Mouse (Mus musculus) spleen, postnatal 4 days (tissue): ENCODE results near the gene Gpank1.

Experiments used
- DNase-seq, 2 experiments: peaks; one replicate each; pipeline ENCODE4 v3.0.0; 2022; ENCODE audit warnings: low spot score in 2 of 2

The Gpank1 gene

GRCm38 (mm10) chr17:35121143-35121799 lies at the start of gene Gpank1:
Gene Gpank1, plus strand, starts transcription at chr17:35121455.
- peak; percentile 96 for DNase-seq

- DNase-seq = no peak
These were observed 47.2 kb upstream of the Gpank1 start for GRCm38 (mm10) chr17:35074097-35074496.

GRCm38 (mm10) chr17:35076507-35077176 lies 44.6 kb upstream of the Gpank1 start, which contains the start of gene Ly6g6e:
Gene Ly6g6e, plus strand, starts transcription at chr17:35076902.
- DNase-seq = no peak

- no peak for DNase-seq
These were observed 44.0 kb upstream of the Gpank1 start for GRCm38 (mm10) chr17:35077285-35077684.

GRCm38 (mm10) chr17:35077786-35078233 lies 43.4 kb upstream of the Gpank1 start, which contains the start of gene Ly6g6d:
Gene Ly6g6d, minus strand, starts transcription at chr17:35078065.
- DNase-seq = no peak

- peak in 1 of 2 experiments; percentile 41 for DNase-seq
These were observed 41.5 kb upstream of the Gpank1 start for GRCm38 (mm10) chr17:35079778-35080177.

- no peak for DNase-seq
These were observed 41.0 kb upstream of the Gpank1 start for GRCm38 (mm10) chr17:35080248-35080647.

GRCm38 (mm10) chr17:35080710-35081109 lies 40.5 kb upstream of the Gpank1 start:
- DNase-seq = no peak

GRCm38 (mm10) chr17:35082841-35083576 lies 38.2 kb upstream of the Gpank1 start:
- DNase-seq = no peak

GRCm38 (mm10) chr17:35083929-35084497 lies 37.2 kb upstream of the Gpank1 start:
- DNase-seq = no peak

GRCm38 (mm10) chr17:35085208-35085865 lies 35.9 kb upstream of the Gpank1 start, which contains the start of gene Ly6g6f:
Gene Ly6g6f, minus strand, starts transcription at chr17:35085610.
- no peak for DNase-seq

- no peak for DNase-seq
These were observed 33.1 kb upstream of the Gpank1 start for GRCm38 (mm10) chr17:35088151-35088550.

GRCm38 (mm10) chr17:35088825-35089644 lies 32.2 kb upstream of the Gpank1 start, which contains the start of gene Abhd16a:
Gene Abhd16a, plus strand, starts transcription at chr17:35089263.
- DNase-seq = peak; percentile 92 to 97

- peak; percentile 59 to 74 for DNase-seq
These were observed 30.9 kb upstream of the Gpank1 start for GRCm38 (mm10) chr17:35090166-35090932.

GRCm38 (mm10) chr17:35092403-35093198 lies 28.7 kb upstream of the Gpank1 start:
- no peak for DNase-seq

GRCm38 (mm10) chr17:35094475-35095365 lies 26.5 kb upstream of the Gpank1 start:
- no peak for DNase-seq

- DNase-seq = no peak
These were observed 24.7 kb upstream of the Gpank1 start for GRCm38 (mm10) chr17:35096597-35096996.

- DNase-seq = peak; percentile 62 to 80
These were observed 24.0 kb upstream of the Gpank1 start for GRCm38 (mm10) chr17:35097164-35097655.
